Mouse (Mus musculus) spleen, adult 12 weeks (tissue): ENCODE results near the gene Dennd4c.

Experiments
- DNase-seq: peaks from one replicate; pipeline ENCODE4 v3.0.0; 2022; ENCODE audit warnings: low spot score

Gene Dennd4c

GRCm38 (mm10) chr4:86748336-86749291 is at the start of gene Dennd4c:
Gene Dennd4c, plus strand, starts transcription at chr4:86748555.
- peak; percentile 84 for DNase-seq

DNA sequence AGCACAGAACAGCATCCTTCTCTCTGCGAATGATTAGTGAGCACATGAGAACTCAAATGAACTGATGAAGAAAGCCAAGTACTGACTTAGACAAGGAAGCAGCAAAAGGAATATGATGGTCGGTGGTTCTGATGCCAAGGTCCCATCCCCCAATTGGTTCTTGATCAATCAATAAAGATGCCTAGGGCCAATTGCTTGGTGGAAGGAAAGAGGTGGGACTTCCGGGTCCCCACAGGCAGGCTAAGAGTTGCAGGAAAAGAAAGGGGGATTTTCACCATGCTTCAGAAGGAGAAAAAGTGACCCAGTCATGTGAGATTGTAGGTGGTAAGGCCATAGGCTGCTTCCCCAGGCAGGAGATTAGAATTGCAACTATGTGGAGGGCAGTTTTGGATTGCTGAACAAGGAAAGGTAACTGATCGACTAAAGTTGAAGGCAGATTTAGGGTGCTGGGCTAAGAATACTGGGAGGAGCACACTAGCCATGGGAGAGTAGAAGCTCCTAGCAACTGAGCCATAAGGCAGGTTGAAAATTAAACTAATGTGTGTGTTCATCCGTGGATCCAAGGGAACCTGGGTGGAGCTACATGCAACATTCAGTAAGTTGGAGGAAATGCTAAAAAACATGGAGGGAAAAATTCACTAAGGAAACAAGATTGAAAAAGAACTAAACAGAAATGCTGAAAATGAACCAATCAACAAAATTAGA is 49.0 kb upstream of the Dennd4c start:
- no peak for DNase-seq

- DNase-seq: no peak
These were observed 39.6 kb upstream of the Dennd4c start for GRCm38 (mm10) chr4:86708801-86709200.

DNA sequence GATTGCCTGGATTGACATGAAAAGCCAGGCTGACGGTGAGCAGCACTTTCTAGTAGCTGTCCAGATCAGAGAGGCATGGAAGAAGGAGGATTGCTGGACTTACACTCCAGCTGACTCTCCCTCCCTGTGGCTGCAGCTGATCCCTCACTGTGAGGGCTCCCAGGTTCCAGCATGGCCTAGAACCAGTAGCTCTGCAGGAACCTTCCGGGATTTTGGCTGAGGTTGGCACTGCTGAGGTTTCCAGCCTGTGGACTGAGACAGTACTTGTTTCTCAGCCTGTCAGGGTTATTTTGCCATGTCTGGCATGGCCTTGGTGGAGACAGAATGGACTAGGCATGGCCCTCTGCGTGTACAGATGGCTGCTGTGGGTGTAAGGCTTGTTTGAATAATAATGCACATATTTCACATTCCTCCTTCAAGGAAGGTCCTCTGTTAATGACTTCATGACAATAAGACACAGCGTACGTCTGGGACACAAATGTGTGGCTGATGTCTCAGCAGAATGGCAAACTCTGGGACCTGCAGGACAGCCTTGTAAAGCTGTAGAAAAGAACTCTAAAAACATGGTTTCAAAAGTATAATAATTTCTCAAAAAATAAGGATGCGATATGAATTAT is 38.2 kb upstream of the Dennd4c start:
- no peak for DNase-seq

DNA sequence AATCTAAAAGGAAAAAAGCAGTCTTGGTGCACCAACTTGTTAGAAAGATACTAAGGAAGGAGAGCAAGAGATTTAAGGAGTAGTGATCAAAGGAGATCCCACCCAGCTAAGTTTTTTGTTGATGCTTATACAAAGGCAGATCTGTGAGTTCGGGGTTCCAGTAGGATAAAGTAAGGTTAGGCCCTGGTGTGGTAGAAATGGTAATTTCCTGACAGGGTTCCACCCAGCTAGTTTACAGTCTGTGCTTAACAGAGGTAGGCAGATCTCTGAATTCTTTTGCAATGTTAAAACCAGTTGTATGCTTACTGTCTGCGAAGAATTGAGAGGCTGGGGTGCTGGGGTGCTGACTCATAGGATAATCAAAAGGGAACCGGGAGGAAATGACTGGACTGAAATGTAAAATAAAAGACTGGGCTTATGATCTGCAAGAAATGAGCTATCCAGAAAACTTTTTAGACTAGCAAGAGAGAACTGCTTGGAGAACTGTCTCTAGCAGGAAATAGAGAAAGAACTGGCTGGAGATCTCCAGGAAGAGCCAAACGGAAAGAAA is 37.6 kb upstream of the Dennd4c start:
- no peak for DNase-seq

GRCm38 (mm10) chr4:86712751-86713195 is 35.6 kb upstream of the Dennd4c start:
- no peak for DNase-seq

- no peak for DNase-seq
These were observed 34.8 kb upstream of the Dennd4c start for GRCm38 (mm10) chr4:86713518-86713917.

GRCm38 (mm10) chr4:86715341-86715740 is 33.0 kb upstream of the Dennd4c start:
- DNase-seq: no peak

- DNase-seq: no peak
These were observed 31.2 kb upstream of the Dennd4c start for GRCm38 (mm10) chr4:86717176-86717575.

GRCm38 (mm10) chr4:86718878-86719577 is 29.3 kb upstream of the Dennd4c start:
- no peak for DNase-seq

GRCm38 (mm10) chr4:86721856-86722358 is 26.4 kb upstream of the Dennd4c start:
- no peak for DNase-seq

- DNase-seq: no peak
These were observed 23.2 kb upstream of the Dennd4c start for GRCm38 (mm10) chr4:86725175-86725574.

GRCm38 (mm10) chr4:86726141-86726540 is 22.2 kb upstream of the Dennd4c start:
- DNase-seq: no peak

- DNase-seq: no peak
These were observed 18.5 kb upstream of the Dennd4c start for GRCm38 (mm10) chr4:86729829-86730228.

DNA sequence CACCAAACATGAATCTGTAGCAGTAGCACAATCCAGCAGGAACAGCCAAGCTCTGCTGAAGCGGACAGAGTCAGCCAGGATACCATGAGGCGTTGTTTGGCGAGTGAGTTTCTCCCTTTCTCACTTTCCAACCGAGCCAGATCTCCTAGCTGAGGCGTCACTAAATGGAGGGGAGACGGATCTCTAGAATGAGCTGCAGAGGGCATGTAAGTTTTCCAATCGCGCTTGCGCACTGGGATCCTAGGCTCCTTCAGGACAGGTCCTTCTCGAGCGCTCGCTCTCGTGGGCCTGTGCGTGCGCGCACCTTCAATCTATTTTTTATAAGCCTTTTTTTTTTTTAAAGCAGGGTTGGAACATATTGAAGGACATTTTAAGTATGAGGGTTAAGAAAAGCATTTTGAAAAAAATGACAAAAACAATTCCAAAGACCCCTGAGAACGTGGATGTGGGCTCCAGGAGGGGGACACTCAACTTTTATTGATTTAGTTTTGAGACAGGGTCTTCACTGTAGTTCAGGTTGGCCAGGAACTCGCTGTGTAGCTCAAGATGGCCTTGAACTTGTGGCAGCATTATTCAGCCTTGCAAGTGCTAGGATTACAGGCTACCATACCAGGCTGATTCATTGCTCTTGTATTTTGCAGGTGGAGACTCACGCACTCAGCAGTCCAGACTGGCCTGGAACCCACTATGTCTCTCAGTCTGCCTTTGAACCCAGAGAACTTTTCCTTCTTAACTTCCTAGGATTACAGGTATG is 14.1 kb upstream of the Dennd4c start:
- DNase-seq: no peak

GRCm38 (mm10) chr4:86739308-86739993 is 8.9 kb upstream of the Dennd4c start:
- no peak for DNase-seq

- no peak for DNase-seq
These were observed 1.0 kb downstream of the Dennd4c start for GRCm38 (mm10) chr4:86749361-86749841.

GRCm38 (mm10) chr4:86750346-86750945 is 2.1 kb downstream of the Dennd4c start:
- no peak for DNase-seq

- DNase-seq: no peak
These were observed 16.0 kb downstream of the Dennd4c start for GRCm38 (mm10) chr4:86764307-86764706.
